Mouse (Mus musculus) kidney, adult 8-10 months (tissue): Measurements from ENCODE around the gene Pml.

Experiments used
- DNase-seq, 2 experiments: peaks; one replicate each; pipeline ENCODE4 v3.0.0; 2022

The Pml gene

DNA sequence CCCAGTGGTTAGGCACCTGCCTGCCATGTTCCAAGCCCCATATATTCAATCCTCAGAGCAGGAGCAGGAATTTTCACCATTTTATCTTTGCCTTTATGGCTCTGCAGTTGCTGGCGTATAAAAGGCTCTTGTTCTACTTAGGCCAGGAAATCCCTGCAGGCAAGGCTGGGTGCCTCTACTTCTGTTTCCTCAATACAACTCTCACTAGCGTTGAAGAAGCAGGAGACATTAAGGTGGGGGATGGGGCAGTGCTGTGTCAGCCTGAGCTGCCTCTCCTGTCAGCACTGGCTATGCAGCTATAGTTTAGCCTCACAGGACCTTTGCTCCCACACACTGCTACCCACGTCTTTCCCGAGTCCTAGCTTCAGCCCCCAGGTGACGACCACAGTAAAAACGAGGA lies 17.8 kb downstream of the Pml start:
- no peak for DNase-seq

- peak in 1 of 2 experiments; percentile 70 for DNase-seq
These were observed 20.7 kb downstream of the Pml start for GRCm38 (mm10) chr9:58228777-58229466.

DNA sequence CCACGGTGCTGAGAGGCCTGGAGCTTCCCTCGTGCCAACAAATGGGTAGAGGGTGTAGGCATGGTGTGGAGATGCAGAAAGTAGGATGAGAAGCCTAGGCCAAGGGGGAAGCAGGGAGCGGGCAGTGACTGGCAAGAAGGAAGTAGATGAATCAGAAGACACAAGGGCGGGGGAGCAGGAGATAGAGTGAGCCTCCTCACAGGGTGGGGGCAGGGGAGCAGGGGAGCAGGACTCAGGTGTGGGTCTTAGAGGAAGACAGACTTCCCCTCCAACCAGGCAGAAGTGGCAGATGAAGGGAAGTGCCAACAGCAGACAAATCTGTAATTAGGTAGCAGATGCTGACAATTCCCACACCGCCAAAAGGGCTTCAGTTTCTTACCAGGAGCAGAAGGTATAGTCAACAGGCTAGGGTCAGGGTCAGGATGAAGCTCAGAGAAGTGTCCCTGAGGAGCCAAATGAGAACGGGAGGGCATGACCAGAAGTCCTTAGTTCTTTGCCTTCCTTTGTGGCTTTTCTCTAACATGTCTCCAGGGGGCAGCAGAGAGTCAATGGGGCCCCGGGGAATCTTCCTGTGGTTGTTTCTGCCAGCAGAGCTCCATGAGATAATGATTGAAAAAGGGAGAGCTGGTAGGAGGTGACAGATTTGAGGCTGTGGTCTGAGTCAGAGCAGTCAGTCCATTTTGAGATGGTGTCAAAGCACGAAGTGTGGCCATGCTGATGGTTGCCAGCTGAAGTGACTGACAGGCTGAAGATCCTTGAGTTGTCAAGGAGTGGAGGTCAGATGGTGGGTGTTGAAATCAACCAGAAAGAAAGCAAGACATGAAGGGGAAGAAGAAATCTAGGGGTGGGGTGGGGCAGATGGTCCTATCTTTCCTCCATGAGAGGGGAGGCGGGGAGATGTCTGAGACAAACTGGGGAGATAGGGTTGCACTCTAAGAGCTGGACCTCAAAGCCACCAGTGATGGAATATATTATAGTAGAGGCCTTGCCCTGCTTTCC lies 23.4 kb downstream of the Pml start:
- DNase-seq: peak in 1 of 2 experiments; percentile 55

GRCm38 (mm10) chr9:58224356-58224755 lies 25.2 kb downstream of the Pml start:
- DNase-seq: no peak

DNA sequence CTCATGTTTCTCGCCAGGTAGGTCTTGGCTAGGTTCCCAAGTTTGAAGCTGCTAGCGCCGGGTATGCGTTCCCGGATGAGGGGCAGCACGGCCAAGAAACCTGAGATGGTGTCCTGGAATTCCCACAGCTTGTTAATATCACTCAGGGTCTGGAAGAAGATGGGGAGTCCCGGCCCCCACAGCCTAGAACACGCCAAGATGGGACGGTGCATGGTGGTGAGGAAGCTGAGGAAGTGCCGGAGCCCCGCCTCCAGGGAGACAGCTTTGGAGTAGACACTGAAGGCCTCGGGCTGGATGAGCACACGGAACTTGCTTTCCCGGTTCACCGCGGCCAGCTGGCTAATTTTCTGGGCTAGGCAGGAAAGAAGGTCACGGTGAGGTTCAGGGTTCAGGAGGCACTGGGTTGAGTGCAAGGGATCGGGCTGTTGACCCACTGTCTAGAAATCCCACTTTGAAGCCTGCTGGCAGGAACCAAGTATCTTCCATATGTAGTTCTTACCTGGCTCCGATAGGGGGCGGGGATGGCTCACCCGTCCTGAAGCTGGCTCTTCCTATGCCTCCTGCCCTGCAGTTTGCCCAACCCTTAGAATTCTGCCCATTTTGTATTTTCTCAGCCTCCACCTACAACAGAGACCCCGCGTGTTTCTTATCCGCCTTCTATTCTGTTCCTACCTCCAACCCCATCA lies 29.2 kb downstream of the Pml start:
- DNase-seq: peak; percentile 48 to 56

GRCm38 (mm10) chr9:58218539-58218938 lies 31.0 kb downstream of the Pml start:
- no peak for DNase-seq

GRCm38 (mm10) chr9:58216402-58216801 lies 33.2 kb downstream of the Pml start:
- DNase-seq: peak; percentile 61 to 75

- DNase-seq: peak in 1 of 2 experiments; percentile 69
These were observed 34.9 kb downstream of the Pml start for GRCm38 (mm10) chr9:58214519-58215180.

DNA sequence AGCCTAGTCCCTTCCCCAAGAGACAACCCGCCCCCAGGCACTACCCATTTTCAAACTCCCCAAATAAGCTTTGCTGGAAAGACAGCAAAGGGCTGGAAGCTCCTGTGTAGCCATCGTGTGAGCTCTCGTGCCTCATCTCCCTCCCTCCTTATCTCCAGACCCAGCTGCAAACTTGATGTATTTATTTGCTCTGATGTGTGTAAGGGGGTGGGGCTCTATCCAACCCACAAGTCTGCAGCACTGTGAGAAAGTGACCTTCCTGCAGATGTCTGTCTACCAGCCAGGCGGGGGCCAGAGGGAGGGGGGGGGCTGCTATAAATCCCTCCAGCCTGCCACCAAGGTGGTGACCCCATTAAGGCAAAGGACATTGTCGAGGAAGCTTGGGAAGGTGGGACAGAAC lies 35.7 kb downstream of the Pml start:
- peak in 1 of 2 experiments; percentile 58 for DNase-seq

DNA sequence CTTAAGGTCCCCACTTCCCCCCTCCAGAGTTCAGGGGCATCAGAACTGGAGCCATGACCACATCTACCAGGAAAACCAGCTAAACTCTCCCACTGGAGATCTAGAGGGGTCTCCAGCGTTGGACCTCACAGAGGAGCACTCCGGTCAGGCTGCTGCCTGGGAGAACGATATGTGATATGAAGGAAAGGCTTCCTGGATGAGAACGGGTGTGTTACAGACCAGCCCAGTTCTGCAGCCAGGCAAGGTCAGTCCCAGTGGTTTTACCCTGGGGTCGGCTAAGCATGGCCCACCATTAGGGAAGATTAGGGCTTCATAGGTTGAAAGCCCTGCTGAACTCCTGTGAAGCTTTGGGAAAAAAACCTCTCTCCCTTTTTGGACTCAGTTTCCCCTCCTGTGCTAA lies 36.2 kb downstream of the Pml start:
- DNase-seq: no peak

GRCm38 (mm10) chr9:58210304-58210627 lies 39.3 kb downstream of the Pml start:
- DNase-seq: no peak

DNA sequence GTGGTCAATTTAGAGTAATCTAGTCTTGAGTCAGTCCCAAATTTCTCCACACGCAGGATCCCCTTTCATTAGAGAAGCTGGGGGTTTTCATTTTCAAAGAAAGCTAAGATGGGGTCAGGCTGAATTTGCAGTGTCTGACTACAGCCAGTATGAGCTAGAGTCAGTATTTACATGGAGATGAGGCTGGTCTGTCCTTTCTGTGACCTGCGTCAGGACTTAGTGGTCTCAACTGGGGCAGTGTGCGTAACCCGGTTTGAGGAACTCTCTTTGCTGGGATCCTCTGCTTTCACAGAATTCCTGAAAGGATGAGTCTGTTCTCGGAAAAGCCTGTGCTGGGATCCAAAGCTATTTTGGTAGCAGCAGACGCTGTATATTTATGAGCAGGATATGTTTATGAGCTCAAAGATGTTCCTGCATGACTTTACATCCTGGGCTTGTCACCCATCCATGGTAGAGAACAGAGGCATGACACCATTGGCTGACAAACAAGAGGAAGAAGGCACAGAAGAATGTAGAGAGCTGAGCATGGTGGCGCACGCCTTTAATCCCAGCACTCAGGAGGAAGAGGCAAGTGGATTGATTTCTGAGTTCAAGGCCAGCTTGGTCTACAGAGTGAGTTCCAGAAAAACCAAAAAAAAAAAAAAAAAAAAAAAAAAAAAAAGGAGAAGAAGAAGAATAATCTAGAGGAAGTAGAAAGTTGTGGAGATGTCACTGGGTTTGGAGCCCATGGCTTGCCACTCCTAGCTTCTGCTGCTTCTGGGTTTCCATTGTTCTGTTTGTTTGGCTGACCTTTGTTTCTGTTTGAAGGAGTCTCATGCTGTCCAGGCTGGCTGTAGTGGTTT lies 39.9 kb downstream of the Pml start:
- no peak for DNase-seq

GRCm38 (mm10) chr9:58206013-58206412 lies 43.6 kb downstream of the Pml start:
- DNase-seq: no peak

DNA sequence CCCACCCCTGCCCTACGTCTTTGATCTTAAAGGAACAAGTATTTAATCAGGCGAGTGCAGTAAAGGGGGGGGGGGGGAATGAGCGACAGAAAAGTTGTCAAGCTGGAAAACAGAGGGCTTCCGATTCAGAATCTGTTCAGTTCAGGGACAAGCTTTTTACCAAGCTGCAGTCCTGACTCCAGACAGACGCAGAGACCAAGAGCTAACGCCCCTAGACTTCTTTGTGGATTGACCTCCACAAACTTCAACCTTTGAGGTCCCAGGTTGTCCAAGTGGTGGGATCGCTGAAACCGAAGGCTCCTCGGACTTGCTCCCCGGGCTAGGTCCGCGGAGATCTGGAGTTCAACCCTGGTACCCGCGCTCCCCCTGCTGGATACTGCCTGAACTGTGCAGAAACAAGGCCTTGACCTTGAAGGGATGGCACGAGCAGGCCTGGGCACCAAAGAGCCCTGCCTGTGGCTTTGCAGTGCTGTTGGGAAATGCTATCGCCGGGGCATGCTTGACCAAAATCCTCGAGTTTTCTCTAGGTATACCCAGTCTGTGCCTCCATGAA lies 45.1 kb downstream of the Pml start:
- peak; percentile 88 to 96 for DNase-seq

GRCm38 (mm10) chr9:58203516-58204447 lies 45.8 kb downstream of the Pml start, which contains the start of the genes Islr and Islr2:
TSS of gene Islr (minus strand) at chr9:58204306.
TSS of gene Islr2 (minus strand) at chr9:58204319.
- DNase-seq: peak; percentile 60 to 78

DNA sequence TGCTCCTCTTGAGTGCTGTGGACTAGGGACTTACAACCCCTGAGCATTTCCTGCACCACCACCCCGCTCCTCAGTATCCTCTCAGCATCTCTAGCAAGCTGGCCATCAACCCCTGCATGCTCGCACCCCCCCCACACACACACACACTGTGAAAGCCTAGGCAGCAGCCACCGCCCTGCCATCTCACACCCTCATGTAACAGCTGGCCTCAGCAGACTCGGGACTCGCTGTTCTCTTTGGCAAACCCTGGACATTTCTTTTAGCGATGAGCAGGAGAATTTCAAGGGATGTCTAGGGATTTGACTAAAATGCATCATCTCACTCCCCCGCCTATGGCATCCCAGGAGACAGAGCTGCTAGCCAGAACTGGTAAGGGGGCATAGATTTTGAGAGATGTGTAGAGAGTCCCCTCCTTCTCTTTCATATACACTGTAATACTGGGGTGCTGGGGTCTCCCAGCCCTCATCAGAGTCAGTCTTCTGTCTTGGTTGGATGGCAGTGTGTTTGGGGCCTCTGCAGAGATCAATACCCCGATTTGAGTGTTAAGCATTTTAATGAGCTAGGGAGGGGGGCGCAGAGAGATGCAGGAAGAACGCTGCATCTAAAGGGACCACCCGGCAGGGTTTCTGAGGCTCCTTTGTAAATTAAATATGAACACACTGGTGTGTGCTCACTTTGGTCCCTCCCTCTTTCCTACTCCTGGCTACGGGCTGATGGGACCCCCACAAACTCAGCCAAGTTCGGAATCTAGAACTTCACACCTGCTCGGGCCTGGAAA lies 46.7 kb downstream of the Pml start:
- DNase-seq: no peak

DNA sequence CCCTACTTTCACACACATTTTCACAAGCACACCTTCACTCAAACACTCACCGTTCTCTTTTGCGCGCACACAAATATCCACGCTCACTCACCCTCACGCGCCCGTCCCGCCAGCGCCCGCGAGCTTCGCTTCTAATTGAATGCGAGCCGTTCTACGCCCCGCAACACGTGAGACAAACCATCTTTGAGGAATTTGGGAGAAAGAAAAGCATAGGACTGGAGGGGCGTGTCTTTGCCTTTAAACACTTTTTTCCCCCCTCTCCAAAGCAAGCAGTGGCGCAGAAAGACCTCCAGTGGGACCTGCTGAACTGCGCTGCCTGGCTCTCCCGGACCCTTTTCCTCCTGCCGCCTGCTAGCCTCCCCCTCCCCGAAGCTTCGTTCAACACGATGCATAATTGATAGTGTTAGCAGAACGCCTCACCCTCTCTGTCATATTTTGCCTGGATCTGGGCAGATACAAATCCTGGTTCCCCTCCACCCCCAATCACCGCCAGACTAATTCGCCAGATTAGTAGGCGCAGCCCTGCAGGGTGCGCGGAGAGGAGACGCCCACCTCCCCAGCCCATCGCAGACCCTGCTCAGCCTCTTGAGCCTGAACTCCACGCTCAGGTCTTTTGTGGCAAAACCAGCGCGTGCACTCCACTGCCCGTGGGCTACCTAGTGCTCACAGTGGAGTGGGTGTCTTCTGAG lies 47.6 kb downstream of the Pml start:
- DNase-seq: no peak

DNA sequence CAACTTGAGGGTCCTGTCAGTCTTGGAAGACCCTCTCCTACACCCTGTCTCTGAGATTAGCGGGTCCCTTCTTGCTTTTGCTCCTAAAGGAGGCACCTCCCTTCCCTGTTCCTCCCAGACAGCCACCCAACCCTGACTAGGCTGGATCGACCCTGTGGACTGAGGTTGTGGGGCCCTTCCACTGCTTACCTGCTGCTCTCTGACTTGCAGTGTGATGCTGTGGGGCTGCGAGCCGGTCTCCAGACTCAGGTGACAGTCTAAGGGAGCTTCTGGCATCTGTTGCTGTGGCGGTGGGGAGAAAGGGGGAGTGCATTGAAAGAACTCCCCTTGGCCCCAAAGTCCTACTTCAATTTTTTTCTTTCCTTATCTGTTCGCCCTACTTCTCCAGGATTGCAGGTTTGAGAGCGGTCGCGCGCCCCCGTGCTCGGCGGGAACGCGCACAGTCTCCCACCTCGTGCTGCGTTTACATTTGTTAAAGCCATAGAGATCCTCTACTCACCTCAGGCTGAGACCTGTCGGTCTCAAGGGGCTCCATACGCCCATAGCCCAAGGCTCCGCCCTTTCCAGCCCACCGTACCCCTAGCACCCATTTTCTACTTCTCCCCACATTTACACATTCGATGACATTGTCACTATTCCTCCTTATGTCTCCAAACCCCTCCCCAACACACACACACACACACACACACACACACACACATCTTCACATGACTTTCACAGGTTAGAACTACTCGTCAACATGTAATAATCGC lies 48.3 kb downstream of the Pml start:
- no peak for DNase-seq
